Mouse (Mus musculus) frontal cortex, postnatal 25 days (tissue): ENCODE data around the gene Pld5.
"Not testable (repeated sequence)": the region's sequence is repeated elsewhere in the genome, so short reads cannot be mapped to it uniquely, and the experiment has no call there.

Experiments used
- DNase-seq, 2 experiments: peaks; one replicate each; pipeline ENCODE4 v3.0.0; 2022; ENCODE audit warnings: low spot score in 2 of 2

Gene Pld5

DNA sequence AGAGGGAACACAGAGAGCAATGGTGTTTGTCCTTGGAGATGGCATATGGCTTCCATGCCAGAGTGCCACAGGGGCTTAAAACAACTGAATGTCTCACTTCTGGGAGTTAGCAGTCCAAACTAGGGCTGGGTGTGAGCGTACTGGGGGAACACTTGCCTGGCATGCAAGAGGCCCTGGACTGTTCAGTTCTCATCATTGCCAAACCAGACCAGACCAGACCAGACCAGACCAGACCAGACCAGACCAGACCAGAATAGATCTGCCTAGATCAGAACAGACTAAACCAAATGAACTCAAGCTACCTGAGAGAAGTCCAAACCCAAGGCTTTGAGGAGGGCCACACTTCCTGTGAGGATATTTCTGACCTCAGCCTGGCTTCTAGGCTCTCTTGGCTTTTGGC, 228.7 kb downstream of the Pld5 start:
- DNase-seq = no peak

DNA sequence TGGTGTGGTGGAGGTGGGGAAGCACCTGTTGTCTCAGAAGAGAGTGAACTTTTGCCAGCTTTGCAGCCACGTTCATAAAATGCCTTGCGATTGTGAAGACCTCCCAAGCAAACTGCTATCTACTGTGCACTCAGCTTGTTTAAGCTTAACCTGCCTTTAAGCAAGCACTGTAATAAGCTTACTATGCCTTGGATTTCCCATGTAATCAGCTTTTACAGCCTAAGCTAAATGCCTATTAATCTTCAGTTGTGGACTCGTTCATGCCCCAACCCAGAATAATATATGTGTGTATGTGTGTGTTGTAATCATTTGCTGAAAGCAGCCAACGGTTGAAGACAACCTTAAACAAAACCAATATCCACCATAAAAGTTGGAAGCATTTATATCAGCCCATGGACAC, 232.1 kb downstream of the Pld5 start:
- DNase-seq = no peak

DNA sequence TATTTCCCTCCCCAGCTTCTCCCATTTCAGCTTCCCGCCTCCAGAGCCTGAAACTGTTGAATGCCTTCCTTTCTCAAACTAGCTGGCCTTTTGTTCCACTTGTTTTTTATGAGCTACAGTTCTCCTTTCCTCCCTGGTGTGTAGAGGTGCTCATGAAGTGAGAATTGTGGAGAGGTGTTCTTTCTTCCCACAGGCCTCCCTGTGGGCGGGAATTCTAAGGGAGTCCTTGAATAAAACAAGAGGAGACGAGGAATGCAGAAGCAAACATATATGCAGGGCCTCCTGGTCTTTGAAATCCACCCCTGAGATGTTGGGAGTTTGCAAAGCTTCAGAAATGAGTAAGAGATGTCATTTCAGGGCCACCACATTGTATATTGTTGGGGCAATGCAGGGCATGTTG, 235.2 kb downstream of the Pld5 start:
- DNase-seq = no peak

DNA sequence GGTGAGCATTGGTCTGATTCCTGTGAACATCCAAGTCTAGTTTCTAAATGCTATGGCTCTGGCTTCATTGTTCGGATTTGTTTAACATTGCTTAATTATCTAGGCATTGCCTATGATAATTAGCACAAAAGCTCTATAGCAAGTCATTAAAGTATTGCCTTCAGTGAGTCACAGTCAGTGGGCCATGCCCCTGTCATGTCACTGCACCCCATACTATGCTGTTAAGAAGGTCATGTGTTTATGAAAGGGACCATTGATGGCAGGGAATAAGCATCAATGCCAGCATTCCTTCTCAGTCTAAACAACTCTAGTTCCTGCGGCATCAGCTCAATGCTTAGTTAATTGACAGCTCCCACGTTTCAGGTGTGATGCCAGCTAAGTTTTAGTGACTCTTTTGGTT, 239.1 kb downstream of the Pld5 start:
- no peak for DNase-seq

DNA sequence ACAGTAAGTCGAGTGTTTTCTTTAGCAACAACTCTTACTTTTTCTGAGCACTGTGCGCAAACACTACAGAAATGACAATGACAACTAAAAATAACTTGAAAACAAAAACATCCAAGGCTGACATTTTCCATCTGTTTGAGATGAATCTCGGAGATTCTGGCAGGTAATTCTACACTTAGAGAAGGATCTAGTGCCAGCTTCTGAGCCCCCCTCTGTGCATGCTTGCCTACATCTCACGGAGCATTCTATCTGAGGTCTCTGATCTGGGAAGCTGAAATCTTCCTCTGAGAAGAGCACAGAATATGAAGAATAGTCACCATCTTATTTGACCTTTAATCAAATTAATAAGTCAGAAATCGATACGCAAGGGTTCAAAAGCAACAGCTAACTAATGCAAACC, 240.4 kb downstream of the Pld5 start:
- no peak for DNase-seq

DNA sequence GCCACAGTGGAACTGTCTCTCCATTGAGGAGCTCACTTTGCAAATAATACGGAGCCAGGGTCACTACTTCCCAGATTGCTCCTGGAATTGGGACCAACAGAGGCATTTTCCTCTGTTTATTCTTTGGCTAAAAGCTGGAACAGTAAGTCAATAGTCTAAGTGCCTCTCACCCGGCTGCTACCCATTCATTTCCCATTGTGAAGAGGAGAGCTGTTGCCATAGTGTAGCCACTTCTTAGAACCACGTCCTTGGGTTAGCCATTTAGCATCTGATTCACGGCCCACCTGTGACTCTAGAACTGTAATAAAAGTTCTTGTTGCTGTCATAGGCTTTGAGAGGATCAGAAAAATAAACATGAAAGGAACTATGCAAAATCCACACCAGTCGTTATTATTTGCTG, 241.4 kb downstream of the Pld5 start:
- no peak for DNase-seq

DNA sequence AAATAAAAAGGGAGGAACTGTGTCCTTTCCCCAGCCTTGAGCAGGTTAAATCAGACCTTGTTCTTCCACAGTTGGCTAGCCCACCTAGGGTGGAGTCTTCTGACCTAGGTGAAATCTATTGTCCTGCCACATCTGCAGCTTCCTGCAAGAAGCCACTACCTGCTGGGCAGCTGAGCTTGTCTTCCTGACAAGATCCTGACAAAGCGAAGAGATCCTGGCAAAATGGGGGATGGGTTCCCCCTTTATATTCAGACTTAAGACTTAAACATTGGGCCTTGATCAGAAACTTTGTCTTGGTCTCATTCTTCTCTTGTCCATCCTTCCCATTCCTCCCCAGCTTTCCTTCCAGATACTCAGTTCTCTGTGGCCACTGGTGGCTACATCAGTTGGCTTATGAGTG, 246.0 kb downstream of the Pld5 start:
- no peak for DNase-seq

DNA sequence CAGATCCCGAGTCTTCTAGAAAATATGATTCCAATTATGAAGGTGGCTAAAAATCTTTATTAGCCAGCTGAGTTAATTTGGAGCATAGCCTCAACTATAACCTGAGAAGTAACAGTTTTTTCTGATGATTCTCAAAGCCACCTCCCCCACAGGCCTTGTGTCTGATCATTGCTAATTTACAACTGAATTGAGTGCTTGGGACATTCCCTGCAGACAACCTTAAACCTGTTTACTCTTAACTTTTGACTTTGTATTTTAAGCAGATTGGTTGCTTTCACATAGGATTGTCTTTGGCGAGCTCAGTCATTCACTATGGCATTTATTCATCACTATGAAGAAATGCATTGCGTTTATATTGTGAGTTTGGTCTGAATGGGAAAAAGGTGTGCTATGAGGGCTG, 246.7 kb downstream of the Pld5 start:
- DNase-seq = no peak

DNA sequence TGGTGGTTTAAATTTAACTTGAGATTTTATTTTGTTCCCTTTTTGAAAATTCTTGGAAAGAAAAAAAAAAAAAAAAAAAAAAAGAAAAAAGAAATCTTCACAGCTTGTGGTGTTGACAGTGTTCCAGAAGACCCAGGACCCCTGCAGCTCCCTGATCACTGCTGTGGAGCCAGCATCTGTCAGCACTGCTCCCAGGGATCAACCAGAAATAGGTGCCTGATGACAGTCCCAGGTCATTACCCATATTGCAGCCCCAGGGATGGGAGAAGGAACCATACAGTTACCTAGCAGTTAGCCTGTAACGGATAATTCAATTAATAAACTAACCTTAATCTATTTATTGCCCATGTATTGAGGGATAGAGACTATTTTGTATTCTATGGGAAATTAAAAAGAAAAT, 250.6 kb downstream of the Pld5 start:
- no peak for DNase-seq

DNA sequence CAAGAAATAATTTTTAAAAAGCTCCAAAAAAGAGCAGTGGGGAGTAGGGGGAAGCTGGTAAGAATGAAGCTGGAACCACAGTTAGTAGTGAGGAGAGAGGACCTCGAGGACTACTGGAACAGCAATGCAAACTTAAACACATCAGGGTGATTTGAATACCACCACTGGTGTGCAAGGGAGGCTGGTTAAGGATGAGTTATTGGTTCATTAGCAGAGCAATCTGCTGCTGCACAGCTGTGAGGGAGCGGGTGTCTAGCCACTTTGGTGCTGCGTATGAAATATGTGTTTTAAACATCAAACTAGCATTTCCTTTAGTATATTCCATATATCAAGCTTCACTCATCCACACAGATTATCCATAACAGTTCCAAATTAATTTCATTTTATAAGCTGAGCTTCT, 256.6 kb downstream of the Pld5 start:
- no peak for DNase-seq

DNA sequence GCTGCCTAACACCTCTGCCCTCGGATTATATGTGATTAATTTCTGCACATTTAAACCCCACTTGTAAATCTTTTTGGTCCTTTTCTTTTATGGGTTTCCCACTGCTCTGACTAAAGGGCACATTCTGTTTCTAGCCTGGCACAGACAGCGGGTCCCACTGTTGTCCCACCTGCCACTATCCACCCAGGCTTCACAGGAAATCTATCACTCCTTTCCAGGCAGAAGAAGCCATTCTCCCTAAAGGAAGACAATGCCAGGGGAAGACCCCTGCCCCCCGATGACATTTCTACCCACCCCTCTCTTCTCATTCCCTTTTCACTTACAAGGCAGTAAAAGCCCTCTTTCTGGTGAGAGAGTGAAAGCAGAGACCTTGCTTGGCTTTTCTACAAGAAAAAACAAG, 259.0 kb downstream of the Pld5 start:
- no peak for DNase-seq

DNA sequence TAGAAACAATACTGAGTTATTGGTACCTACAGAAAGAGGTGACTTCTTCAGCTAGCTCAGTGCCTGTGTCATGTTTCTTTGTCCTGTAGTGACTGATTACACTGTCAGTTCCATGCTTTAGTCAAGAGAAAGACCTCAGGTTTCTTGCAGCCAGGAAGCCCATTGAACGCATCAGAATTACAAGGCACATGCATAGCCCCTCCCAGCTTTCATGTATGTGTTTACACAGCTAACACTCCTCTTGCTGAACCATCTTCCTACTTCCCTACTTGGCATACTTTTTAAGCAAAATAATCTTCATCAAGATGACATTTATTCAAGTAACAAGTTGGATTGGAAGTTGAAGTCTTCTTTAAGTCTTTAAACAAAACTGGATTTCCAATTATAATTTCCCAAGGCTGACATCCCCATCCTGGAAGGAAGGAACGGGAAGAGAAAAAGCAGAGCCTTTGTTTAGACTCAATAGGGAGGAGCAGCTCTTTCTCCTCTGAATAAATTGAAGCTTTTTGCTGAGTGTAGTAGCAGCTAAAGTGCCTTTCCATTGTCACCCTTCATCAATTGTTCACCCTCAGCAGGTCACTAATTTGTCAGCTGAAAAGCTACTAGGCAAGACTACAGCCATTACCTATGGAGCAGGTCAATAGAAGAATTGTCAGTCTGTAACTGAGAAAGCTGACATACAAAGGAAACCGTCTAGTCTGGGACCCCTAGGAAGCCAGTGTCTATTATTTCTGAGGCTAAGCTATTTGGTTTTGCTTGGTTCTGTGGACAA, 261.4 kb downstream of the Pld5 start:
- no peak for DNase-seq

DNA sequence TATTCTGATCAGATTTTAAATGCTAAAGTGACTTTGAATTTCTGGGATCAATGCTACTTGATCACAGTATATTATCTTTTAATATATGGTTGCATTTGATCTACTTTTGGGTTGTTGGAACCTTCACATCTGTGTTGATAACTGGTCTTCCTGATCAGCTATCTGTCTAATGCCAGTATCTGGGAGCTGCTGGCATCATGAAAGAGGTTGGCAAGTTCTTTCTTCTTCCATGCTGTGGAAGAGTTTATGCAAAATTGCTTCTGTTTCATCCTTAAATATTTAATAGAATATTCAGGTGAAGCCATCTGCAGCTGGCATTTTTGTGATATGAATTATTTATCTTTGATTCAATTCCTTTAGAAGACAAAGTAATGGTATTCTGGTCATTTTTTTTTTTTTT, 263.6 kb downstream of the Pld5 start:
- DNase-seq = no peak

DNA sequence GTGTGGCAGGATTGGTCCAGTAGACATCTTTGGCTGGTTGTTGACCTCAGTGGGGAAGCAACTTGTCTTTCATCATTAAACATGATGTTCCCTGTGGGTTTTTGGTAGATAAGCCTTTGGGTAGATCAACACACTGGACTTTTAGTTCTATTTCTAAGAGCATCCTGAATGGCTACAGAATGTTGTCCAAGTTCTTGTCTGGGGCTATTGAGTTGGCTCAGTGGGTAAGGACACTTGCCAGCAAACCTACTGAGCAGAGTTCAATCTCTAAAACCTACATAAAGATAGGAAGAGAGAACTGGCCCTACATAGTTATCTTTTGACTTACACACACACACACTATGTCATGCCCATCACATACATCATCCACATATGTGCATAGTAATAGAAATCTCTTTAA, 264.0 kb downstream of the Pld5 start:
- no peak for DNase-seq

DNA sequence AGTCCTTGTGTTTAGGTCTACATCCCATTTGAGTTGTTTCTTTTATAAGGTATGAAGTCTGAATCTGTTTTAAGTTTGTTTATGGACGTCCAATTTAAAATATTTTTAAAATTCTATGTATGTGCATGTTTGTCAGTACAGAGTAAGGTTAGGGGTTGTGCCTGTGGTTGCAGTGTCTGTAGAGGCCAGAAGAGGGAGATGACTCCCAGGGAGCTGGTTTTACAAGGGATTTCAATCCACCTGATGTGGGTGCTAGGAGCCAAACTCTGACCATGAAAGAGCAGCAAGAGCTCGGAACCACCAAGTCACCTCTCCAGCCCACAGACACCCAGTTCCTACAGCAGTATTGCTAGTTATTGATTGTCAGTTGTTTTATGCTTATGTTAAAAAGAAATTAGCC, 266.7 kb downstream of the Pld5 start:
- no peak for DNase-seq

DNA sequence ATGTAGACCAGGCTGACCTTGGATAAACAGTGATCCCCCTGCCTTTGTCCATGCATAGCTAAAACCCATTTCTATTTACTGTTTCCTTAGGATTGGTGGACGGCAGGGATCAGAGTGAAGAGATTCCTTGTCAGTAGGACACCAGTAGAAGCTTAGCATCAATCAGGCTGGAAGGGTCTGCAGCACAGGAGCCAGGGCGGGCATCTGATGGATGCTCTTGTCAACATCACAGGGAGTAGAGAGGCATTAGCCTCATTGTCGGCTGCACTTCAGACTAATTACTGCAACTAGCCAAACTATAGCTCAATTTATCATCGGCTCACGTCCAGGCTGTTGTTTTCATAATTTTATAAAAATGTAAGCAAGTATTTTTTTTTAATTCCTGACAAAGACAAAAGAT, 274.5 kb downstream of the Pld5 start:
- DNase-seq = no peak

DNA sequence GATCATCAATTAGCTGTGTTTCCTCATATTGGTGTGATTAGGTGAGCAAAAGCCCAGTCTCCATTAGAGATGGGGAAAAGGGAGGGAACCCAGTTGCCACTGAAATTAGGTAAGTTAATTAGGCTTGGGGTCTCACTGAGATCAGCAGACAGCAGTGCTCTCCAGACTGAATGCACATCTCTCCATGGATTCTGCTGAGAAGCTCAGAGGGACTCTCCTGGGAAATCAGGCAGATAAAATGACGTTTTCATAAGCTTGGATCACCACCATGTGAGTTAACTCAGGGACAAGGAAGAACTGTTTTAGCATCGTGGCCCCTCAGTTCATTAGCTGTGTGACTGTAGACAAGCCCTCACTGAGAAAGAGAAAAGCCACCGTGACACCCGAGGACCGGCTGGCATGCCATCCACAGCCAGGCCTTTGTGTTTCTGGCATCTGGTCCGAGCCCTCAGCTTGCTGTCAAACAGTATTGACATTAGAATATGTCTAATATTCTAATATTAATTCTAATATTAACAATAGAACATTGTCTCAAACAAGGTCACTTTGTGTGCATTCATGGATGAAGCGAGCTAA, 277.9 kb downstream of the Pld5 start:
- no peak for DNase-seq

DNA sequence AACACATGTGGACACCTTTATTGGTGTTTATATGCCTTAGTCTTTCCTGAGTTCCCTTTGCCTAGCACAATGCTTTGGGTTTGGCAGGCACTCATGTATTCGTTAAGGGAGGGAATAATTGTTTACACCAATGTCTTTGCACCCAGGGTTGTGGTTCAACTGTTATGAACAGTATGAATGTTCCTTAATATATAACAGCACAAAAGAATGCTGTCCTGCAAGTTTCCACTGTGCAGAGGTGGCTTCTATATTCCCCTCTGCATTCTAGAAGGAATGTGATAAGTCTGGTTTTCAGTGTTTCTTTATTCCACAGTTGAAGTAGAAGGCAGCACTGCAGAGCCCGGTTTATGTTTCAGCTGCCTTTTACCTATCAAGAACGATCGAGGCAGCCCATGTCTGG, 286.2 kb downstream of the Pld5 start:
- no peak for DNase-seq

DNA sequence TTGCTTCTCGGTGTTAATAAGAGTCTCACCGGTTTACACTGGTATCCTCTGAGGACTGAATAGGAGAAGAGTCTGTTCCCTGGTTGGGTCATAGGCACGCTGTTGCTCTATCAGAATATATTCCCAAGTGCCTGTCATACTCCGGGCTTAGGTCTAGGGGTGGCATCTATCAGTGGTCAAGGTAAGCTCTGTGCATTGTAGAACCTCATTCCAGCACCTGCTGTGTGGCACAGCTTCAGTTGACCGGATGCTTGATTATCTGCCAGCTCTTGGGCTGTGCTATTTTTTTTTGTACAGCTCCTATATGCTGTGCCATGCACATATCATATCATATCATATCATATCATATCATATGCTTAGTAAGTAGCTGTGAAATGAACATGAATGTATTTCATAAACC, 286.7 kb downstream of the Pld5 start:
- DNase-seq = no peak

DNA sequence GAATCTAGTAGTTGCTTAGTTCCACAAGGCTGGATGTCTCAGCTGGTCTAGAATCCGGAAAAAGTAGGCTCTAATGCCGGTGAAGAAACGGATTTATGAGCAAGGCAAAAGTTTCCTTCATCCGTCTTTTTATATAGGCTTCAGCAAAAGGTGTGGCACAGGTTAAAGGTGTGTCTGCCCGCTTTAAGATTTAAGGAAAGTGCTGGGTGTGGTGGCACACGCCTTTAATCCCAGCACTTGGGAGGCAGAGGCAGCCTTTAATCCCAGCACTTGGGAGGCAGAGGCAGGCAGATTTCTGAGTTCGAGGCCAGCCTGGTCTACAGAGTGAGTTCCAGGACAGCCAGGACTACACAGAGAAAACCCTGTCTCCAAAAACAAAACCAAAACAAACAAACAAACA, 296.1 kb downstream of the Pld5 start, which contains the start of gene Rbm8a2:
Gene Rbm8a2 (minus strand): TSS at position 101 of the 400 bp plus-strand sequence.
- not testable (repeated sequence) for DNase-seq

DNA sequence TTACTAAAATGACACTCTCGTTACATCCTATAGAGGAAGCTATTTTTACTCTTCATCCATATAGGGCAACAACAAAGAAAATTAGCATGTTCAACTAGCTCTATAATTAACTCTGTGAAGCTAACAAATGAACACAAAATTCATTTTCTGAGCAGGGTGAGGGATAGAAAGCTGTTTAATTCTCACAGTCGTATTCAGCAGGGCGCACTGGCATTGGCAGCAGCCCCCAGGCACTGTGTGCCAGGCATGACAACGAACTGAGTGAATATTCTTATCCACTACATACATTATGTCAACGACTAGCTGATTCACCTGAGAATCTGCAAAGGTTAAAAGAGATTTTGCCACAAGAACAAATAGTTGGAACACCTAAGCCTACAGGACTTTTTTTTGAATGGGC, 304.4 kb downstream of the Pld5 start:
- no peak for DNase-seq

DNA sequence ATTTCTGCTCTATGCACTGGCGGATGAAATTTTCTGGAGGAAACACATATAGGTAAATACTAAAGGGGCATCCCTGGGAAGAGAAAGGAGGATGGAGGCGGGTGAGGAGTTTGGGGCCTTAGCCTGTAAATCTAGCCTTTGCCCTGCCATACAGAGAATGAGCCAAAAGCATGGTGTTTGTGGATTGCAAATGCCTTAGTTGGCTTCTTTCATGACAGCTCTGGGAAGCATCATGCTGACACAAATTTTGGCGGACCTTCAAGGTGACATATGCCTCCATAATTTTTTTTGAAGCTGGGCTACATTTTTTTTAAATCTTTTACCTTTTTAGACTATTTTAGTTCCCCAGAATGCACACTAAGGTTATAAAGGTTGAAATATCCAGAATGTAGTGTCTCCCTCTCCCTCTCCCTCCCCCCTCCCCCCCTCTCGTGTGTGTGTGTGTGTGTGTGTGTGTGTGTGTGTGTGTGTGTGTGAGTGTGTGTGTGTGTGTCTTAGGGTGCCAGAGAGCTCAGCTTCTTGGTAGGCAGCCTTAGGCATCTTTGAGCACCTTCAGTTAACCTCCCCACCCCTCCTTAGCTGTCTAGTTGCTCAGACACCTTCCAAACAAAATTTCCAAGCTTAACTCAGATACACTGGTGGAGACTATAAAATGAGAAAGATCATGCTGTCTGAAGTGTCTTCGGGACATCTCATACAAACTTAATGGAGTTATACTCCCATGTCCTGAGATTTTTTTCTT, 307.9 kb downstream of the Pld5 start:
- DNase-seq = no peak

DNA sequence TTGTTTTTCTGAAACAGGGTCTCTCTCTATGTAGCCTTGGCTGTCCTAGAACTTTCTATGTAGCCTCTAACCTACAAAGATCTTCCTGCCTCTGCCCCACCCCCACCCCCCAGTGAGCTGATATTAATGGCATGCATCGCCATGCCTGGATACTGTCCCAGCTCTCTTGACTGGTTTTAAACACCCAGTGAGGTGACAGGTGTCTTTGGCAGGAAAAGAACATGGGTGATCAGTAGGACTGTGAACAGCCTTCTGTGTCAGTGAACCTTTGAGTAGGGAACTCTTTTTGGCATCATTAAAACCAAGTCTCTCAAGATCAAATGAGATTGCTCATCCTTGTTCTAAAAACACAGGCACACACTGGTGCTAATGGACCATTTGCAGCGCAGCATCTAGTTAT, 313.3 kb downstream of the Pld5 start:
- DNase-seq = no peak
